Mouse (Mus musculus) intestine, embryonic 14.5 days (tissue): ENCODE results near the gene Dgkz. TPM values are rescaled to one million over a fixed set of nuclear protein-coding genes. Genes with fewer than 3 reads are reported as not detected.

ENCODE experiments used
- ATAC-seq: fragments of 200-750 bp; cut with Nextera tagmentation; replicated peaks from 2 replicates; pipeline ENCODE4 v1.8.0; 2017; ENCODE audit warnings: low read depth, moderate number of reproducible peaks, moderate TSS enrichment, moderate library complexity; ENCODE audit not compliant: low FRiP score, low TSS enrichment
- DNase-seq: peaks from one replicate; pipeline ENCODE4 v3.0.0-alpha.2; 2018; ENCODE audit warnings: low spot score
- H3K27ac ChIP-seq: fragments of 300-500 bp; sonication (generic); 2 replicates; pipeline ENCODE4 v1.5.1; 2014; ENCODE audit warnings: low read depth, mild to moderate bottlenecking, control low read depth
- H3K27me3 ChIP-seq: fragments of 300-500 bp; sonication (generic); replicated peaks from 2 replicates; pipeline ENCODE4 v1.6.1; 2014; ENCODE audit warnings: low read length, control low read depth; ENCODE audit not compliant: control insufficient read depth, insufficient read depth
- H3K36me3 ChIP-seq: fragments of 300-500 bp; sonication (generic); 2 replicates; pipeline ENCODE4 v1.6.1; 2014; ENCODE audit warnings: low read length, control low read depth; ENCODE audit not compliant: control insufficient read depth, insufficient read depth
- H3K4me1 ChIP-seq: fragments of 300-500 bp; sonication (generic); replicated peaks from 2 replicates; pipeline ENCODE4 v1.6.1; 2014; ENCODE audit warnings: low read length, control low read depth, mixed read lengths; ENCODE audit not compliant: control insufficient read depth, insufficient read depth
- H3K4me2 ChIP-seq: fragments of 300-500 bp; sonication (generic); 2 replicates; pipeline ENCODE4 v1.6.1; 2014; ENCODE audit warnings: low read length
- H3K4me3 ChIP-seq: fragments of 300-500 bp; sonication (generic); 2 replicates; pipeline ENCODE4 v1.5.1; 2014; ENCODE audit warnings: low read depth, low read length, control low read depth, mixed read lengths
- H3K9ac ChIP-seq: fragments of 300-500 bp; sonication (generic); 2 replicates; pipeline ENCODE4 v1.6.1; 2014; ENCODE audit warnings: mild to moderate bottlenecking, low read length
- H3K9me3 ChIP-seq: fragments of 300-500 bp; sonication (generic); 2 replicates; pipeline ENCODE4 v1.6.1; 2016; ENCODE audit warnings: low read length, control low read depth; ENCODE audit not compliant: control insufficient read depth
- WGBS: fragments of 180-500 bp; shearing (Covaris S2); extraction: QIAGEN DNeasy Blood & Tissue Kit; methylation state at CpG from one replicate; pipeline ENCODE4 v1.1.7; 2014; 5-methylcytosine and 5-hydroxymethylcytosine counted together
- polyA plus RNA-seq: library from polyadenylated mRNA; unstranded; fragments of >200 nt; fragmentation: Nextera tagmentation; extraction: Ambion mirVana; gene quantifications from 2 replicates; pipeline ENCODE4 v1.2.1, GENCODE M21; 2014

The Dgkz gene
- polyA plus RNA-seq, 1 experiment from 2014 or later: 75.6 TPM

GRCm38 (mm10) chr2:91959544-91960410, 15.9 kb downstream of the Dgkz start:
- WGBS: 77% methylated on average over 11 of the region's 11 CpGs
- peaks cover 59% of the 10 kb centered on the region for H3K4me1 ChIP-seq
- DNase-seq (no peak), ATAC-seq (no peak)
- H3K27me3 ChIP-seq: no peaks in the 10 kb centered on the region
- no peak overlapping the region for H3K9ac ChIP-seq
- H3K4me2 ChIP-seq: no peak overlapping the region
- no peak overlapping the region for H3K4me3 ChIP-seq
- no peaks in the 10 kb centered on the region for H3K36me3 ChIP-seq
- H3K9me3 ChIP-seq: no peaks in the 10 kb centered on the region
- no peak overlapping the region for H3K27ac ChIP-seq

- H3K9ac ChIP-seq: no peak overlapping the region
- no peak overlapping the region for H3K27ac ChIP-seq
- no peaks in the 10 kb centered on the region for H3K36me3 ChIP-seq
- H3K27me3 ChIP-seq: no peaks in the 10 kb centered on the region
- H3K4me2 ChIP-seq: no peak overlapping the region
- no peak overlapping the region for H3K4me3 ChIP-seq
- WGBS: 43% methylated on average over 10 of the region's 10 CpGs
- H3K9me3 ChIP-seq: no peaks in the 10 kb centered on the region
- H3K4me1 ChIP-seq: peaks cover 64% of the 10 kb centered on the region
- DNase-seq (no peak), ATAC-seq (no peak)
These were observed 16.8 kb downstream of the Dgkz start for GRCm38 (mm10) chr2:91958701-91959457.

GRCm38 (mm10) chr2:91958049-91958448, 17.6 kb downstream of the Dgkz start:
- no peaks in the 10 kb centered on the region for H3K27me3 ChIP-seq
- ATAC-seq (no peak), DNase-seq (no peak)
- H3K9me3 ChIP-seq: no peaks in the 10 kb centered on the region
- H3K4me2 ChIP-seq: no peak overlapping the region
- no peak overlapping the region for H3K4me3 ChIP-seq
- 81% methylated on average over 8 of the region's 8 CpGs for WGBS
- H3K27ac ChIP-seq: no peak overlapping the region
- no peak overlapping the region for H3K9ac ChIP-seq
- H3K36me3 ChIP-seq: no peaks in the 10 kb centered on the region
- H3K4me1 ChIP-seq: peaks cover 67% of the 10 kb centered on the region

GRCm38 (mm10) chr2:91957096-91957495, 18.6 kb downstream of the Dgkz start:
- Histone ChIP-seq H3K4me3 (no peak overlapping the region), H3K27ac (peak overlapping the region; percentile 27; the same call in 1 of the 2 replicates), H3K27me3 (no peaks in the 10 kb centered on the region), H3K36me3 (no peaks in the 10 kb centered on the region), H3K4me2 (no peak overlapping the region), H3K9ac (no peak overlapping the region), H3K9me3 (no peaks in the 10 kb centered on the region), H3K4me1 (peaks cover 60% of the 10 kb centered on the region)
- DNase-seq: no peak
- 19% methylated on average over 4 of the region's 4 CpGs for WGBS
- ATAC-seq: peak; percentile 55

GRCm38 (mm10) chr2:91955875-91956274, 19.8 kb downstream of the Dgkz start:
- no peak overlapping the region for H3K4me2 ChIP-seq
- peaks cover 49% of the 10 kb centered on the region for H3K4me1 ChIP-seq
- no peak overlapping the region for H3K27ac ChIP-seq
- H3K27me3 ChIP-seq: no peaks in the 10 kb centered on the region
- no peaks in the 10 kb centered on the region for H3K9me3 ChIP-seq
- no peak for ATAC-seq
- no peak overlapping the region for H3K9ac ChIP-seq
- no peaks in the 10 kb centered on the region for H3K36me3 ChIP-seq
- 90% methylated on average over 6 of the region's 6 CpGs for WGBS
- H3K4me3 ChIP-seq: no peak overlapping the region
- no peak for DNase-seq

- ATAC-seq (no peak), DNase-seq (no peak)
- no peak overlapping the region for H3K4me2 ChIP-seq
- no peaks in the 10 kb centered on the region for H3K36me3 ChIP-seq
- H3K4me3 ChIP-seq: no peak overlapping the region
- H3K4me1 ChIP-seq: peaks cover 53% of the 10 kb centered on the region
- no peak overlapping the region for H3K27ac ChIP-seq
- no peaks in the 10 kb centered on the region for H3K27me3 ChIP-seq
- H3K9me3 ChIP-seq: no peaks in the 10 kb centered on the region
- H3K9ac ChIP-seq: no peak overlapping the region
- 70% methylated on average over 4 of the region's 4 CpGs for WGBS
These were observed 20.5 kb downstream of the Dgkz start for GRCm38 (mm10) chr2:91955121-91955591.

GRCm38 (mm10) chr2:91953825-91954224, 21.8 kb downstream of the Dgkz start:
- 5% methylated on average over 5 of the region's 5 CpGs for WGBS
- Histone ChIP-seq H3K4me2 (no peak overlapping the region), H3K27ac (peak overlapping the region; percentile 22; the same call in 1 of the 2 replicates), H3K9ac (no peak overlapping the region), H3K4me1 (peaks cover 57% of the 10 kb centered on the region), H3K36me3 (no peaks in the 10 kb centered on the region), H3K27me3 (no peaks in the 10 kb centered on the region), H3K9me3 (no peaks in the 10 kb centered on the region), H3K4me3 (no peak overlapping the region)
- ATAC-seq (no peak), DNase-seq (no peak)

- Histone ChIP-seq H3K4me2 (peak overlapping the region; percentile 43), H3K36me3 (0 out of 2 replicates have a peak, but pooled peaks cover under 1% of the 10 kb centered on the region), H3K4me3 (0 out of 2 replicates have a peak overlapping the region, but pooled peaks have one; percentile 1), H3K9ac (0 out of 2 replicates have a peak overlapping the region, but pooled peaks have one; percentile 25), H3K9me3 (no peaks in the 10 kb centered on the region), H3K27me3 (no peaks in the 10 kb centered on the region), H3K27ac (peak overlapping the region; percentile 59), H3K4me1 (peaks cover 56% of the 10 kb centered on the region)
- DNase-seq (no peak), ATAC-seq (peak; percentile 20; the same call in 1 of the 2 replicates)
- 17% methylated on average over 15 of the region's 15 CpGs for WGBS
These were observed 25.2 kb downstream of the Dgkz start for GRCm38 (mm10) chr2:91950275-91951085.
